Mouse (Mus musculus) frontal cortex, adult (tissue): Measurements from ENCODE around the gene Gck.

Experiments used
- ATAC-seq: cut with Nextera tagmentation; 2 replicates; pipeline ENCODE4 v1.9.2; 2017; ENCODE audit warnings: mild to moderate bottlenecking, moderate library complexity, mixed read lengths; ENCODE audit not compliant: low TSS enrichment

Gck gene

GRCm38 (mm10) chr11:5949586-5950352, at the start of gene Gck:
Gene Gck (minus strand): TSS chr11:5950081.
- ATAC-seq, result no peak

- no peak for ATAC-seq
These were observed 48.6 kb upstream of the Gck start for GRCm38 (mm10) chr11:5998472-5998871.

- no peak for ATAC-seq
These were observed 46.1 kb upstream of the Gck start for GRCm38 (mm10) chr11:5995989-5996388.

- ATAC-seq, result no peak
These were observed 45.0 kb upstream of the Gck start for GRCm38 (mm10) chr11:5994880-5995279.

- ATAC-seq, result no peak
These were observed 44.3 kb upstream of the Gck start for GRCm38 (mm10) chr11:5994212-5994611.

GRCm38 (mm10) chr11:5990910-5991309, 41.0 kb upstream of the Gck start:
- peak; percentile 27; the same call in 1 of the 2 replicates for ATAC-seq

GRCm38 (mm10) chr11:5989954-5990593, 40.2 kb upstream of the Gck start:
- no peak for ATAC-seq

GRCm38 (mm10) chr11:5988126-5988525, 38.2 kb upstream of the Gck start:
- ATAC-seq, result no peak

- ATAC-seq, result no peak
These were observed 33.7 kb upstream of the Gck start for GRCm38 (mm10) chr11:5983629-5984028.

- no peak for ATAC-seq
These were observed 31.4 kb upstream of the Gck start for GRCm38 (mm10) chr11:5981323-5981722.

- ATAC-seq, result no peak
These were observed 30.7 kb upstream of the Gck start for GRCm38 (mm10) chr11:5980561-5980960.

- no peak for ATAC-seq
These were observed 30.2 kb upstream of the Gck start for GRCm38 (mm10) chr11:5980108-5980507.

GRCm38 (mm10) chr11:5979088-5979487, 29.2 kb upstream of the Gck start:
- no peak for ATAC-seq

- ATAC-seq, result no peak
These were observed 26.2 kb upstream of the Gck start for GRCm38 (mm10) chr11:5976106-5976505.

- no peak for ATAC-seq
These were observed 25.2 kb upstream of the Gck start for GRCm38 (mm10) chr11:5975068-5975467.

- ATAC-seq, result no peak
These were observed 24.2 kb upstream of the Gck start for GRCm38 (mm10) chr11:5974053-5974452.

- no peak for ATAC-seq
These were observed 23.3 kb upstream of the Gck start for GRCm38 (mm10) chr11:5973151-5973550.

- ATAC-seq, result no peak
These were observed 21.3 kb upstream of the Gck start for GRCm38 (mm10) chr11:5971202-5971601.

- ATAC-seq, result peak; percentile 10
These were observed 18.3 kb upstream of the Gck start for GRCm38 (mm10) chr11:5968223-5968622.

- no peak for ATAC-seq
These were observed 16.9 kb upstream of the Gck start for GRCm38 (mm10) chr11:5966751-5967150.

- ATAC-seq, result peak; percentile 25; the same call in 1 of the 2 replicates
These were observed 16.0 kb upstream of the Gck start for GRCm38 (mm10) chr11:5965865-5966264.

GRCm38 (mm10) chr11:5960051-5960450, 10.2 kb upstream of the Gck start:
- ATAC-seq, result peak; percentile 55

GRCm38 (mm10) chr11:5955546-5956276, 5.8 kb upstream of the Gck start, which contains the start of gene Ykt6:
Gene Ykt6 (plus strand): TSS chr11:5955693.
- ATAC-seq, result peak; percentile 92
